Mouse (Mus musculus) brain, embryonic 14.5 days (tissue): Measurements from ENCODE around the gene Plod1.

ENCODE experiments used
- CTCF ChIP-seq: fragments of 200-500 bp; IDR thresholded peaks from 2 replicates; pipeline ENCODE4 v1.5.1; 2012; ENCODE audit warnings: inconsistent platforms, mild to moderate bottlenecking, moderate library complexity, borderline replicate concordance; ENCODE audit not compliant: insufficient read depth, insufficient read length; ENCODE audit errors: extremely low read depth
- POLR2A ChIP-seq: fragments of 200-500 bp; IDR thresholded peaks from 2 replicates; pipeline ENCODE4 v1.6.1; 2012; ENCODE audit warnings: mild to moderate bottlenecking, inconsistent platforms, borderline replicate concordance; ENCODE audit not compliant: poor library complexity, insufficient read depth, insufficient read length, severe bottlenecking; ENCODE audit errors: extremely low read depth

- no peak for TF ChIP-seq CTCF
- TF ChIP-seq POLR2A, result no peak
Observed at GRCm38 (mm10) chr4:147865651-147866050, 70.9 kb downstream of the Plod1 start.
